Mouse (Mus musculus): ENCODE measurements around the gene Taf8. TPM values are rescaled to one million over a fixed set of nuclear protein-coding genes. Genes with fewer than 3 reads are reported as not detected.

The Taf8 gene
- polyA plus RNA-seq, 1 experiment from 2014 or later, result 21.5 TPM

- peak; percentile 28; the same call in 1 of the 2 replicates for ATAC-seq (replicated peaks; ENCODE audit: low FRiP score, low TSS enrichment, low read depth)
- Histone ChIP-seq H3K9ac (ENCODE audit: low read length) (no peak overlapping the region), H3K36me3 (ENCODE audit: control insufficient read depth, insufficient read depth, low read length) (peaks cover 31% of the 10 kb centered on the region), H3K4me1 (replicated peaks; ENCODE audit: control insufficient read depth, insufficient read depth, low read length) (peaks cover 17% of the 10 kb centered on the region), H3K4me2 (ENCODE audit: low read length) (no peak overlapping the region), H3K4me3 (ENCODE audit: low read depth, low read length) (no peak overlapping the region), H3K9me3 (ENCODE audit: control insufficient read depth, low read length) (no peaks in the 10 kb centered on the region), H3K27ac (ENCODE audit: low read depth) (peak overlapping the region; percentile 76; the same call in 1 of the 2 replicates), H3K27me3 (replicated peaks; ENCODE audit: control insufficient read depth, insufficient read depth, low read length) (no peaks in the 10 kb centered on the region)
- 56% methylated on average over 3 of the region's 3 CpGs for WGBS
- DNase-seq (ENCODE audit: low spot score), result peak; percentile 71
These were observed 16.3 kb downstream of the Taf8 start for GRCm38 (mm10) chr17:47485791-47486190.

DNA sequence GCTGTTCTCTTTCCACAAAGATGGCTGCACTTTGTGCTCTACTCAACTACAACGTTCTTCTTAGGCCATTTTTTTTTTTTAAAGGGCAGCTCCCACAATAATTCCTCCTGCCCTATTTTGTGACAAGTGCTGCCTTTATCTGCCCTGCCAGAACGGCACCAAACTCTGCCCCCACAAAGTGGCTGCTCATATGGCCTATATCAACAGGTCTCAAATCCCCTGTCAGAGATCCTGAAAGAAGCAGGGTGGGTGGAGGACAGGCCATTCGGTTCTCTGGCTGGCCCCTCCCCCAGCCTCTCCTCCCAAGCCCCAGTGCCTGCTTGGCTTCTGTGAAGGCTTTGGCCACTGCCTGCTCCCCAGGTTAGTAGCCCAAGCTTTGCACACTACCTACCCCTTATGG lies 17.1 kb downstream of the Taf8 start:
- Histone ChIP-seq H3K9ac (ENCODE audit: low read length) (no peak overlapping the region), H3K27ac (ENCODE audit: low read depth) (peak overlapping the region; percentile 76), H3K9me3 (ENCODE audit: control insufficient read depth, low read length) (no peaks in the 10 kb centered on the region), H3K4me2 (ENCODE audit: low read length) (no peak overlapping the region), H3K4me3 (ENCODE audit: low read depth, low read length) (no peak overlapping the region), H3K36me3 (ENCODE audit: control insufficient read depth, insufficient read depth, low read length) (peaks cover 23% of the 10 kb centered on the region), H3K4me1 (replicated peaks; ENCODE audit: control insufficient read depth, insufficient read depth, low read length) (peaks cover 17% of the 10 kb centered on the region), H3K27me3 (replicated peaks; ENCODE audit: control insufficient read depth, insufficient read depth, low read length) (no peaks in the 10 kb centered on the region)
- ATAC-seq (replicated peaks; ENCODE audit: low FRiP score, low TSS enrichment, low read depth), result no peak
- DNase-seq (ENCODE audit: low spot score), result peak; percentile 59
- WGBS, result 3% methylated on average over 3 of the region's 3 CpGs

DNA sequence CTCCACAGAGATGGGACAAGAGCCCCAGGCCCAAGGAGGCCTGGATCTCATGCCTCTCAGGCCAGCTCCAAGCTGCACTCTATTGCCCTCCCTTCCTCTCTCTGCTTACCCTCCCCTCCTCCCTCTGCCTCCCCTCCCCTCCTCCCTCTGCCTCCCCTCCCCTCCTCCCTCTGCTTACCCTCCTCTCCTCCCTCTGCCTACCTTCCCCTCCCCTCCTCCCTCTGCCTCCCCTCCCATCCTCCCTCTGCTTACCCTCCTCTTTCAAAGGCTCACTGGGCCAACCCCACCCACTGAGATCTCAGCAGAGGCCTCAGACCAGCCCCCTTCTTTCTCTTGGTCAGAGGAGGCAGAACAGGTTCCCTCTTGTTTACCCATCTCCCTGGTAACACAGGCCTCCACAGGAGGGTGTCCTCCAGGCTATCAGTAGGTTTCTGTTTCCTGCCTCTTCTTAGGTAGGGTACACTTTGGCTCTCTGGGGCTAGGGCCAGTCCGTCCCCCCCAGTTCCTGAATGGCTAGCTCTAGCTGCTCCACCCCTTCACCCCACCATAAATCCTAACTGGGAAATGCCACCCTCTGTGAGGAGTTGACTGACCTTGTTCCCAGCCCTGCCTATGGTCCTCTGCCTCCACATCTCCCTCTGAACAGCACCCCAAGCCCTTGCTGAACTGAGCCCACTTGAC lies 17.7 kb downstream of the Taf8 start:
- H3K4me1 ChIP-seq (replicated peaks; ENCODE audit: control insufficient read depth, insufficient read depth, low read length), result peaks cover 17% of the 10 kb centered on the region
- no peak for DNase-seq (ENCODE audit: low spot score)
- H3K27ac ChIP-seq (ENCODE audit: low read depth), result peak overlapping the region; percentile 76
- H3K4me3 ChIP-seq (ENCODE audit: low read depth, low read length), result no peak overlapping the region
- 35% methylated on average over 1 of the region's 1 CpGs for WGBS
- ATAC-seq (replicated peaks; ENCODE audit: low FRiP score, low TSS enrichment, low read depth), result peak; percentile 85
- peaks cover 17% of the 10 kb centered on the region for H3K36me3 ChIP-seq (ENCODE audit: control insufficient read depth, insufficient read depth, low read length)
- no peaks in the 10 kb centered on the region for H3K9me3 ChIP-seq (ENCODE audit: control insufficient read depth, low read length)
- H3K4me2 ChIP-seq (ENCODE audit: low read length), result no peak overlapping the region
- no peaks in the 10 kb centered on the region for H3K27me3 ChIP-seq (replicated peaks; ENCODE audit: control insufficient read depth, insufficient read depth, low read length)
- no peak overlapping the region for H3K9ac ChIP-seq (ENCODE audit: low read length)

- Histone ChIP-seq H3K4me3 (ENCODE audit: low read depth, low read length) (no peak overlapping the region), H3K9ac (ENCODE audit: low read length) (no peak overlapping the region), H3K9me3 (ENCODE audit: control insufficient read depth, low read length) (no peaks in the 10 kb centered on the region), H3K27ac (ENCODE audit: low read depth) (no peak overlapping the region), H3K27me3 (replicated peaks; ENCODE audit: control insufficient read depth, insufficient read depth, low read length) (no peaks in the 10 kb centered on the region), H3K36me3 (ENCODE audit: control insufficient read depth, insufficient read depth, low read length) (no peaks in the 10 kb centered on the region), H3K4me2 (ENCODE audit: low read length) (no peak overlapping the region), H3K4me1 (replicated peaks; ENCODE audit: control insufficient read depth, insufficient read depth, low read length) (peaks cover 17% of the 10 kb centered on the region)
- no peak for ATAC-seq (replicated peaks; ENCODE audit: low FRiP score, low TSS enrichment, low read depth)
- WGBS, result 48% methylated on average over 2 of the region's 2 CpGs
- peak; percentile 85 for DNase-seq (ENCODE audit: low spot score)
These were observed 19.7 kb downstream of the Taf8 start for GRCm38 (mm10) chr17:47482401-47482800.

DNA sequence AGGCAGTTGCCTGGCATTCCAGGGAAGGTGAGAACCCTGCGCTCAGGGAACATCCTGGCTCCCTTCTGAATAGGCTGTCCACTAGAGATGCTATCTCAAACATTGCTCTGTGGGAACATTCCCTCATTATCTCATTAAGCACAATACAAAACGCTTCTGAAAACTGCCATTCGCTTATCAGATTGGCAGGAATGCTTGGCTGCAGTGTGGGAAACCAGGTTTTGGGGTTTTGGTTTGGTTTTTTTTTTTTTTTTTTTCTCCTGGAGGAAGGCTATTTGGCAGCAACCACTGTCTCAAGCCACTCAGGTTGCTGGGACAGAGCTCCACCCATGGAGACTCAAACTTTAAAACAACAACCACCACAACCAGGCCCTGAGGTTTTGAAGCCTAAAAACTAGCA lies 22.2 kb downstream of the Taf8 start:
- no peak for ATAC-seq (replicated peaks; ENCODE audit: low FRiP score, low TSS enrichment, low read depth)
- WGBS, result 61% methylated on average over 3 of the region's 3 CpGs

GRCm38 (mm10) chr17:47475714-47476113 lies 26.4 kb downstream of the Taf8 start:
- DNase-seq (ENCODE audit: low spot score) (no peak), ATAC-seq (replicated peaks; ENCODE audit: low FRiP score, low TSS enrichment, low read depth) (no peak)
- Histone ChIP-seq H3K36me3 (ENCODE audit: control insufficient read depth, insufficient read depth, low read length) (no peaks in the 10 kb centered on the region), H3K9ac (ENCODE audit: low read length) (no peak overlapping the region), H3K27ac (ENCODE audit: low read depth) (no peak overlapping the region), H3K4me2 (ENCODE audit: low read length) (no peak overlapping the region), H3K27me3 (replicated peaks; ENCODE audit: control insufficient read depth, insufficient read depth, low read length) (no peaks in the 10 kb centered on the region), H3K9me3 (ENCODE audit: control insufficient read depth, low read length) (no peaks in the 10 kb centered on the region), H3K4me3 (ENCODE audit: low read depth, low read length) (no peak overlapping the region), H3K4me1 (replicated peaks; ENCODE audit: control insufficient read depth, insufficient read depth, low read length) (peaks cover 10% of the 10 kb centered on the region)
- 63% methylated on average over 3 of the region's 3 CpGs for WGBS

More for the DNA sequence above, 22.2 kb downstream of the Taf8 start:
- Histone ChIP-seq H3K4me2 (ENCODE audit: low read length) (no peak overlapping the region), H3K36me3 (ENCODE audit: control insufficient read depth, insufficient read depth, low read length) (no peaks in the 10 kb centered on the region), H3K9me3 (ENCODE audit: control insufficient read depth, low read length) (no peaks in the 10 kb centered on the region), H3K4me3 (ENCODE audit: low read depth, low read length) (no peak overlapping the region), H3K9ac (ENCODE audit: low read length) (no peak overlapping the region), H3K27ac (ENCODE audit: low read depth) (no peak overlapping the region), H3K4me1 (replicated peaks; ENCODE audit: control insufficient read depth, insufficient read depth, low read length) (peaks cover 5% of the 10 kb centered on the region), H3K27me3 (replicated peaks; ENCODE audit: control insufficient read depth, insufficient read depth, low read length) (no peaks in the 10 kb centered on the region)
- DNase-seq (ENCODE audit: low spot score), result no peak

DNA sequence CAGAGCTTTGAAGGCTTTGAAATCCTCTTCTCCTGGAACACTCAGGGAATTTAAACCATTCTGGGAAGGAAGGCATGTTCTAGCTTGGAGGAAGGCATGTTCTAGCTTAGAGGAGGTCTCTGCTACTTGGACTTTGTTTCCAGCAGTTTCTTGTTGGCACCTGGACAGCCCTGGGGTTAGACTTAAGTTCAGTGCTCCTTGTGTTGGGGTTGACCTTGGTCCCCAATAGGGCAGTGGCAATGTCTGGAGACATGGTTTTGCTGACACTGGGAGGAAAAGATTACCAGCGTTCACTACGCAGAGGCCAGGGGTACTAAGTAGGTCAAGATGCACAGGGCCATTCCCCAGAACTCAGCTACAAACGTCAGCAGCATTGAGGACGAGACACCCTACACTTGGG lies 26.9 kb downstream of the Taf8 start:
- WGBS, result 90% methylated on average over 4 of the region's 4 CpGs
- ATAC-seq (replicated peaks; ENCODE audit: low FRiP score, low TSS enrichment, low read depth) (no peak), DNase-seq (ENCODE audit: low spot score) (no peak)
- Histone ChIP-seq H3K9me3 (ENCODE audit: control insufficient read depth, low read length) (no peaks in the 10 kb centered on the region), H3K36me3 (ENCODE audit: control insufficient read depth, insufficient read depth, low read length) (no peaks in the 10 kb centered on the region), H3K27ac (ENCODE audit: low read depth) (no peak overlapping the region), H3K4me1 (replicated peaks; ENCODE audit: control insufficient read depth, insufficient read depth, low read length) (peaks cover 16% of the 10 kb centered on the region), H3K4me3 (ENCODE audit: low read depth, low read length) (no peak overlapping the region), H3K9ac (ENCODE audit: low read length) (no peak overlapping the region), H3K27me3 (replicated peaks; ENCODE audit: control insufficient read depth, insufficient read depth, low read length) (no peaks in the 10 kb centered on the region), H3K4me2 (ENCODE audit: low read length) (no peak overlapping the region)

DNA sequence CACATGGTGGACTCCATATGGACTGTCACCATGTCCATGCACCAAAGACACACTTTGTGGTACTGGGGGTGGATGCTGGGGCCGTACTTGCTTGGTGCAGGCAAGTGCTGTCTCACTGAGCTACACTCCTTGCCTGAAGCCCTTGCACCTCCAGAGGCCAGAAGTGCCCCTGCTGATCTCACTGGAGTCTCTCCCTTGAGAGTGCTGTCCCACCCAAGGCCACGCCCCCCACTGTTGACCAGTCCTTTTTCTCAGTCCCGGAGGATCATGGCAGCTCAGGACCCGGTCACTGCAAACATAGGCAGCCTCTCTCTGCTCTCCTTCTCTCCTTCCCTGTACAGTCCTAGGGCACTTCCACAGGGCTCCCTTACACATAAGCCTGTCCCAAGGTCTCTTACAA lies 27.8 kb downstream of the Taf8 start:
- Histone ChIP-seq H3K4me3 (ENCODE audit: low read depth, low read length) (no peak overlapping the region), H3K27ac (ENCODE audit: low read depth) (no peak overlapping the region), H3K36me3 (ENCODE audit: control insufficient read depth, insufficient read depth, low read length) (no peaks in the 10 kb centered on the region), H3K4me2 (ENCODE audit: low read length) (no peak overlapping the region), H3K27me3 (replicated peaks; ENCODE audit: control insufficient read depth, insufficient read depth, low read length) (no peaks in the 10 kb centered on the region), H3K4me1 (replicated peaks; ENCODE audit: control insufficient read depth, insufficient read depth, low read length) (peaks cover 19% of the 10 kb centered on the region), H3K9ac (ENCODE audit: low read length) (no peak overlapping the region), H3K9me3 (ENCODE audit: control insufficient read depth, low read length) (no peaks in the 10 kb centered on the region)
- 71% methylated on average over 4 of the region's 4 CpGs for WGBS
- no peak for ATAC-seq (replicated peaks; ENCODE audit: low FRiP score, low TSS enrichment, low read depth)
- DNase-seq (ENCODE audit: low spot score), result no peak

DNA sequence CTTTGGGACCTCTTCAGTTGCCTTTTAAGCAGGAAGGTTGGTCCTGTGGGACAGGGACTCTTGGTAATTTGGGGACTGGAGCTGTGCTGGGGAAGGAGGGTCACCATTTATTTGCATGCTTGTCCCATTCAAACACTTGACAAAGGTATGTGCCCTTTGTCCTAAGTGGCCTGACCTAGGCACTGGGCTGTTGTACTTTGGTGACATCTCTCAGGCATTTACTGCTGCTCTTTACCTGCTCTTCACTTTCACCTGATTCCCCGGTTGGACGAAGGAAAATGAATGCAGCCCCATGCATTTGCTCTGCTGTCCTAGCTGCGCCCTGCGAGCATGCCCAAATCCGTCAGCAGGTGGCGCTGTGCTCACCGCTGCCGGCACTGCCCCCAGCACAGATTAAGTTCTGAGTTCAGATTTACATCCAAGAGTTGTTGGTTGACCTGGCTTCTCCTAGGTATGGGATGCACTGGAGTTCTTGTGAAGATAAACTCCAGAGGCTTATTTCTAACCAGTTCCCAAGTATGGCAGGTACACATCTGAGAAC lies 28.6 kb downstream of the Taf8 start:
- H3K36me3 ChIP-seq (ENCODE audit: control insufficient read depth, insufficient read depth, low read length), result no peaks in the 10 kb centered on the region
- no peak overlapping the region for H3K4me2 ChIP-seq (ENCODE audit: low read length)
- no peak overlapping the region for H3K4me3 ChIP-seq (ENCODE audit: low read depth, low read length)
- no peak overlapping the region for H3K27ac ChIP-seq (ENCODE audit: low read depth)
- DNase-seq (ENCODE audit: low spot score), result peak; percentile 78
- peaks cover 4% of the 10 kb centered on the region; the same call in 1 of the 2 replicates for H3K27me3 ChIP-seq (replicated peaks; ENCODE audit: control insufficient read depth, insufficient read depth, low read length)
- no peaks in the 10 kb centered on the region for H3K9me3 ChIP-seq (ENCODE audit: control insufficient read depth, low read length)
- no peak overlapping the region for H3K9ac ChIP-seq (ENCODE audit: low read length)
- WGBS, result 10% methylated on average over 8 of the region's 8 CpGs
- no peak for ATAC-seq (replicated peaks; ENCODE audit: low FRiP score, low TSS enrichment, low read depth)
- peaks cover 19% of the 10 kb centered on the region for H3K4me1 ChIP-seq (replicated peaks; ENCODE audit: control insufficient read depth, insufficient read depth, low read length)
